Mouse (Mus musculus) myocyte (in vitro differentiated cells): ENCODE results near the gene Nbeal2. TPM values are rescaled to one million over a fixed set of nuclear protein-coding genes. Genes with fewer than 3 reads are reported as not detected.

Experiments used
- H3K27me3 ChIP-seq: one replicate; pipeline ENCODE4 v1.6.1; 2011; ENCODE audit not compliant: control insufficient read depth, insufficient read depth, insufficient read length
- H3K36me3 ChIP-seq: one replicate; pipeline ENCODE4 v1.6.1; 2011; ENCODE audit not compliant: control insufficient read depth, insufficient read depth
- H3K4me2 ChIP-seq: one replicate; pipeline ENCODE4 v1.6.1; 2011; ENCODE audit warnings: low read depth, control low read depth
- H3K4me3 ChIP-seq: one replicate; pipeline ENCODE4 v1.5.1; 2011; ENCODE audit warnings: mild to moderate bottlenecking, control low read depth, moderate library complexity
- H3K79me2 ChIP-seq: one replicate; pipeline ENCODE4 v1.6.1; 2011; ENCODE audit not compliant: control insufficient read depth, insufficient read depth
- H3ac ChIP-seq: one replicate; pipeline ENCODE4 v1.6.1; 2011; ENCODE audit not compliant: control insufficient read depth, insufficient read length
- CEBPB ChIP-seq: IDR thresholded peaks from 2 replicates; pipeline ENCODE4 v1.6.1; 2011; ENCODE audit warnings: mild to moderate bottlenecking, moderate library complexity; ENCODE audit not compliant: poor library complexity, insufficient read depth, severe bottlenecking
- E2F4 ChIP-seq: IDR thresholded peaks from one replicate; pipeline ENCODE4 v1.6.1; 2011; ENCODE audit warnings: mild to moderate bottlenecking, control low read depth, moderate library complexity; ENCODE audit not compliant: insufficient read depth
- MAX ChIP-seq: IDR thresholded peaks from one replicate; pipeline ENCODE4 v1.6.1; 2011; ENCODE audit warnings: low read depth, mild to moderate bottlenecking, control low read depth
- MYOG ChIP-seq, 3 experiments: IDR thresholded peaks; one replicate each; pipeline ENCODE4 v1.6.1; 2011; ENCODE audit warnings: control low read depth in 2 of 3, low read depth in 2 of 3, mild to moderate bottlenecking in 2 of 3; ENCODE audit not compliant: insufficient read length in 2 of 3, control insufficient read depth in 1 of 3, insufficient read depth in 1 of 3
- POLR2A ChIP-seq: IDR thresholded peaks from one replicate; pipeline ENCODE4 v1.6.1; 2011; ENCODE audit warnings: low read depth, mild to moderate bottlenecking, control low read depth, moderate library complexity; ENCODE audit not compliant: insufficient read length
- POLR2AphosphoS2 ChIP-seq: IDR thresholded peaks from one replicate; pipeline ENCODE4 v1.6.1; 2011; ENCODE audit warnings: low read depth, control low read depth; ENCODE audit not compliant: insufficient read length
- REST ChIP-seq: IDR thresholded peaks from one replicate; pipeline ENCODE4 v1.6.1; 2011; ENCODE audit warnings: mild to moderate bottlenecking, control low read depth, moderate library complexity; ENCODE audit not compliant: insufficient read depth, insufficient read length
- SRF ChIP-seq: IDR thresholded peaks from one replicate; pipeline ENCODE4 v1.6.1; 2011; ENCODE audit warnings: low read depth; ENCODE audit not compliant: control insufficient read depth, insufficient read length
- TCF12 ChIP-seq: IDR thresholded peaks from one replicate; pipeline ENCODE4 v1.6.1; 2011; ENCODE audit warnings: mild to moderate bottlenecking, control low read depth; ENCODE audit not compliant: poor library complexity, insufficient read depth, severe bottlenecking
- TCF3 ChIP-seq: IDR thresholded peaks from one replicate; pipeline ENCODE4 v1.6.1; 2011; ENCODE audit warnings: low read depth, control low read depth; ENCODE audit not compliant: insufficient read length
- USF1 ChIP-seq: IDR thresholded peaks from one replicate; pipeline ENCODE4 v1.6.1; 2011; ENCODE audit warnings: low read depth, mild to moderate bottlenecking, control low read depth, moderate library complexity
- polyA plus RNA-seq: library from polyadenylated mRNA; unstranded; fragments of >200 nt; fragmentation: generic; extraction: Trizol; gene quantifications from one replicate; pipeline ENCODE4 v1.2.1, GENCODE M21; 2012; ENCODE audit warnings: missing spikeins

Gene Nbeal2
- polyA plus RNA-seq, 1 experiment, result 3.3 TPM

GRCm38 (mm10) chr9:110617081-110617480 is 36.9 kb downstream of the Nbeal2 start:
- H3K27me3 ChIP-seq, result no peaks in the 10 kb centered on the region
- H3K79me2 ChIP-seq, result peaks cover 3% of the 10 kb centered on the region
- H3K4me3 ChIP-seq, result no peak overlapping the region
- no peak overlapping the region for H3K4me2 ChIP-seq
- no peak overlapping the region for H3ac ChIP-seq
- no peak for TF ChIP-seq E2F4
- TF ChIP-seq MYOG (IDR thresholded peaks at IDR 0.05; ENCODE audit: control insufficient read depth in 1 of 3, insufficient read depth in 1 of 3, insufficient read length in 2 of 3, low read depth in 2 of 3), result no peak
- no peak for TF ChIP-seq MAX
- no peak for TF ChIP-seq REST
- peaks cover 23% of the 10 kb centered on the region for H3K36me3 ChIP-seq

GRCm38 (mm10) chr9:110611471-110611870 is 42.5 kb downstream of the Nbeal2 start:
- Histone ChIP-seq H3K79me2 (peaks cover 9% of the 10 kb centered on the region), H3K4me2 (no peak overlapping the region), H3K36me3 (peaks cover 17% of the 10 kb centered on the region), H3ac (no peak overlapping the region), H3K27me3 (no peaks in the 10 kb centered on the region), H3K4me3 (no peak overlapping the region)
- TF ChIP-seq CEBPB, result no peak
- TF ChIP-seq SRF, result no peak
- no peak for TF ChIP-seq TCF3
- TF ChIP-seq TCF12, result no peak
- TF ChIP-seq MYOG (IDR thresholded peaks at IDR 0.05; ENCODE audit: control insufficient read depth in 1 of 3, insufficient read depth in 1 of 3, insufficient read length in 2 of 3, low read depth in 2 of 3), result no peak
- TF ChIP-seq POLR2AphosphoS2, result no peak
- TF ChIP-seq USF1, result no peak
- TF ChIP-seq POLR2A, result no peak

GRCm38 (mm10) chr9:110583521-110583920 is 70.4 kb downstream of the Nbeal2 start:
- TF ChIP-seq E2F4, result no peak
- H3K4me2 ChIP-seq, result no peak overlapping the region
- no peaks in the 10 kb centered on the region for H3K27me3 ChIP-seq
- H3ac ChIP-seq, result no peak overlapping the region
- no peaks in the 10 kb centered on the region for H3K36me3 ChIP-seq
- no peak overlapping the region for H3K4me3 ChIP-seq
- peaks cover 50% of the 10 kb centered on the region for H3K79me2 ChIP-seq

- no peaks in the 10 kb centered on the region for H3K27me3 ChIP-seq
- no peak for TF ChIP-seq TCF3
- TF ChIP-seq SRF, result no peak
- no peak for TF ChIP-seq MAX
- TF ChIP-seq CEBPB, result no peak
- TF ChIP-seq E2F4, result no peak
- no peaks in the 10 kb centered on the region for H3K36me3 ChIP-seq
- H3K4me3 ChIP-seq, result no peak overlapping the region
- H3ac ChIP-seq, result no peak overlapping the region
- H3K4me2 ChIP-seq, result no peak overlapping the region
- peaks cover 40% of the 10 kb centered on the region for H3K79me2 ChIP-seq
Observed at GRCm38 (mm10) chr9:110582161-110582560, 71.8 kb downstream of the Nbeal2 start.

Other genes starting within 250 kb of the Nbeal2 start
- 36.0 TPM for gene Ptpn23, start 245.9 kb downstream of the Nbeal2 start, polyA plus RNA-seq
- not detected for gene Ngp, start 234.4 kb downstream of the Nbeal2 start, polyA plus RNA-seq
- gene Klhl18, start 177.5 kb downstream of the Nbeal2 start, polyA plus RNA-seq, result 10.2 TPM
- 0.48 TPM for gene Kif9, start 177.2 kb downstream of the Nbeal2 start, polyA plus RNA-seq
- gene Setd2, start 121.6 kb downstream of the Nbeal2 start, polyA plus RNA-seq, result 11.6 TPM
- gene Nradd, start 29.7 kb downstream of the Nbeal2 start, polyA plus RNA-seq, result 66.9 TPM
- 59.2 TPM for gene Ccdc12, start 2.3 kb upstream of the Nbeal2 start, polyA plus RNA-seq
- gene Myl3, start 87.7 kb upstream of the Nbeal2 start, polyA plus RNA-seq, result 0.22 TPM
- 0.20 TPM for gene Pth1r, start 93.0 kb upstream of the Nbeal2 start, polyA plus RNA-seq
- gene Prss42, start 144.0 kb upstream of the Nbeal2 start, polyA plus RNA-seq, result not detected
- not detected for gene Prss44, start 159.8 kb upstream of the Nbeal2 start, polyA plus RNA-seq
- not detected for gene Prss43, start 172.5 kb upstream of the Nbeal2 start, polyA plus RNA-seq
- not detected for gene Prss45, start 180.4 kb upstream of the Nbeal2 start, polyA plus RNA-seq
- gene Prss46, start 190.3 kb upstream of the Nbeal2 start, polyA plus RNA-seq, result 0.11 TPM
- 0.02 TPM for gene Prss50, start 203.8 kb upstream of the Nbeal2 start, polyA plus RNA-seq
- gene Als2cl, start 225.7 kb upstream of the Nbeal2 start, polyA plus RNA-seq, result 2.5 TPM
- gene Tmie, start 226.0 kb upstream of the Nbeal2 start, polyA plus RNA-seq, result 0.02 TPM